Mouse (Mus musculus): ENCODE measurements around the gene Cacna1s. TPM values are rescaled to one million over a fixed set of nuclear protein-coding genes. Genes with fewer than 3 reads are reported as not detected.
A peak's percentile ranks its signal among the peaks of the same experiment; 100 is the strongest.

Gene Cacna1s
- total RNA-seq, 4 experiments from 2014 or later, result 0.37 to 1.9 (median 0.79) TPM

- DNase-seq (ENCODE audit: low spot score in 2 of 2), result no peak
Measured at GRCm38 (mm10) chr1:136116183-136116582, 63.6 kb downstream of the Cacna1s start.

GRCm38 (mm10) chr1:136117069-136117468 is 64.5 kb downstream of the Cacna1s start:
- no peak for DNase-seq (ENCODE audit: low spot score in 2 of 2)

- peak; percentile 78 to 84 for DNase-seq (ENCODE audit: low spot score in 2 of 2)
Measured at GRCm38 (mm10) chr1:136118875-136119274, 66.3 kb downstream of the Cacna1s start.

- DNase-seq (ENCODE audit: low spot score in 2 of 2), result no peak
Measured at GRCm38 (mm10) chr1:136119571-136120262, 67.2 kb downstream of the Cacna1s start.

- no peak for DNase-seq (ENCODE audit: low spot score in 2 of 2)
Measured at GRCm38 (mm10) chr1:136120263-136120603, 67.7 kb downstream of the Cacna1s start.

- no peak for DNase-seq (ENCODE audit: low spot score in 2 of 2)
Measured at GRCm38 (mm10) chr1:136120785-136121184, 68.2 kb downstream of the Cacna1s start.

- no peak for DNase-seq (ENCODE audit: low spot score in 2 of 2)
Measured at GRCm38 (mm10) chr1:136122030-136122429, 69.5 kb downstream of the Cacna1s start.

GRCm38 (mm10) chr1:136126159-136126765 is 73.7 kb downstream of the Cacna1s start:
- no peak for DNase-seq (ENCODE audit: low spot score in 2 of 2)

- no peak for DNase-seq (ENCODE audit: low spot score in 2 of 2)
Measured at GRCm38 (mm10) chr1:136126895-136127294, 74.3 kb downstream of the Cacna1s start.

- DNase-seq (ENCODE audit: low spot score in 2 of 2), result no peak
Measured at GRCm38 (mm10) chr1:136127856-136128255, 75.3 kb downstream of the Cacna1s start.

GRCm38 (mm10) chr1:136128416-136128815 is 75.9 kb downstream of the Cacna1s start:
- DNase-seq (ENCODE audit: low spot score in 2 of 2), result peak; percentile 80 to 84

GRCm38 (mm10) chr1:136128944-136129589 is 76.5 kb downstream of the Cacna1s start:
- no peak for DNase-seq (ENCODE audit: low spot score in 2 of 2)

GRCm38 (mm10) chr1:136130107-136130506 is 77.6 kb downstream of the Cacna1s start:
- DNase-seq (ENCODE audit: low spot score in 2 of 2), result no peak

GRCm38 (mm10) chr1:136130951-136131558 is 78.5 kb downstream of the Cacna1s start, which contains the start of gene Kif21b:
TSS of gene Kif21b (plus strand) at chr1:136131389.
- DNase-seq (ENCODE audit: low spot score in 2 of 2), result peak; percentile 86 to 92

GRCm38 (mm10) chr1:136131603-136132291 is 79.2 kb downstream of the Cacna1s start:
- DNase-seq (ENCODE audit: low spot score in 2 of 2), result no peak

GRCm38 (mm10) chr1:136132386-136133201 is 80.0 kb downstream of the Cacna1s start:
- DNase-seq (ENCODE audit: low spot score in 2 of 2), result no peak

GRCm38 (mm10) chr1:136133570-136134240 is 81.2 kb downstream of the Cacna1s start:
- DNase-seq (ENCODE audit: low spot score in 2 of 2), result no peak

- no peak for DNase-seq (ENCODE audit: low spot score in 2 of 2)
Measured at GRCm38 (mm10) chr1:136134547-136134946, 82.0 kb downstream of the Cacna1s start.

GRCm38 (mm10) chr1:136135046-136135445 is 82.5 kb downstream of the Cacna1s start:
- no peak for DNase-seq (ENCODE audit: low spot score in 2 of 2)
